Mouse (Mus musculus) urinary bladder, postnatal 25 days (tissue): ENCODE measurements around the gene Pus10.

ENCODE experiments used
- DNase-seq: peaks from one replicate; pipeline ENCODE4 v3.0.0; 2022; ENCODE audit warnings: low spot score

The Pus10 gene

GRCm38 (mm10) chr11:23695847-23696246 is 30.4 kb downstream of the Pus10 start:
- no peak for DNase-seq

GRCm38 (mm10) chr11:23698526-23698925 is 33.1 kb downstream of the Pus10 start:
- DNase-seq: no peak

GRCm38 (mm10) chr11:23699414-23700095 is 34.1 kb downstream of the Pus10 start:
- DNase-seq: no peak

GRCm38 (mm10) chr11:23701831-23702230 is 36.4 kb downstream of the Pus10 start:
- no peak for DNase-seq

DNA sequence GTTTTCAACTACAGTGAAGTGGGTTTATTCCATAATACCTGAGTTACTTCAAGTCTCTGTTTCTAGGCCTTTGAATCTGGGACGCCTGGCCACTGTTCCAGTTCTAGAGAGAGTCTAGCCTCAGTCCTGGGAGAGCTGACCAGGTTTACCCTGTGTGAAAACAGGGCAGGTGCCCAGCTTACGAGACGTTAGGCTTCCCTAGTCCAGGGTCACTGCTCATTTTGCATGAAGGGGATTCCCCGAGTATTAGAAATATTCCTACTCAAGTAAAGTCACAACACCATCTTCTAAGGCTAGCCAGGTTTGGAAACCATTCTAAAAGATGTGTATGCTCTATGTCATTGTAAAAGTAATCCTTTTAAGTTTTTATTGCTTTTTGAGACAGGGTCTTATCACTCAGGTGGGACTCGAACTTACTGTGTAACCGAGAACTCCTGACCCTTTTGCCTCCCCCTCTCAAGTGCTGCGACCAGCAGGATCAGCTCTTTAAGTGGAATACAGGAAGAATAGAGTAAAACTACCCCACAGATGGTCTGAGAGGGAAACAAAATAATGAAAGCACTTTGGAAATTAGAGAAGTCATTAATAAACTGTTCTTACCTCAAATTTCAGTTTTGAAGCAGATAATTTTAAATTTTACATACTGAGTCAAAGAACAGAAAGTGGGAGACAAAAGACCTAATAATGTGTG is 39.3 kb downstream of the Pus10 start:
- no peak for DNase-seq

- DNase-seq: no peak
Measured at GRCm38 (mm10) chr11:23712299-23712698, 46.8 kb downstream of the Pus10 start.

GRCm38 (mm10) chr11:23718856-23719255 is 53.4 kb downstream of the Pus10 start:
- no peak for DNase-seq

GRCm38 (mm10) chr11:23719825-23720224 is 54.4 kb downstream of the Pus10 start:
- DNase-seq: no peak

- no peak for DNase-seq
Measured at GRCm38 (mm10) chr11:23722326-23722725, 56.9 kb downstream of the Pus10 start.

- DNase-seq: no peak
Measured at GRCm38 (mm10) chr11:23725850-23726249, 60.4 kb downstream of the Pus10 start.

GRCm38 (mm10) chr11:23726441-23726840 is 61.0 kb downstream of the Pus10 start:
- DNase-seq: no peak

DNA sequence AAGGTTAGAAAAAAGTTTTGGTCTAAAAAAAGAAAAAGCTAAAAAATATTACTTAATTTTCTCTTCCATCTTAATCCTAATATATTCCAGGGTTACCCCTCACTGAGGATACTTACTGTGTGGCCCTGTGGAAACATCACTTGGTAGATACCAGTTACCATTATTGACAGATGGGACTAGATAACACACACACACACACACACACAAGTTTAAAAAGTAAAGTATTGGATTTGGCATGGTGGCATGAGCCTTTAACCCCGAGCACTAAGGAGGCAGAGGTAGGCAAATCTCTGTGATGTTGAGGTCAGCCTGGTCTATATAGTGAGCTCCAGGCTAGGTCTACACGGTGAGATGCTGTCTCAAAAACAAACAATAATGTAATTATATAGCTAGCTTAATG is 62.7 kb downstream of the Pus10 start:
- no peak for DNase-seq

DNA sequence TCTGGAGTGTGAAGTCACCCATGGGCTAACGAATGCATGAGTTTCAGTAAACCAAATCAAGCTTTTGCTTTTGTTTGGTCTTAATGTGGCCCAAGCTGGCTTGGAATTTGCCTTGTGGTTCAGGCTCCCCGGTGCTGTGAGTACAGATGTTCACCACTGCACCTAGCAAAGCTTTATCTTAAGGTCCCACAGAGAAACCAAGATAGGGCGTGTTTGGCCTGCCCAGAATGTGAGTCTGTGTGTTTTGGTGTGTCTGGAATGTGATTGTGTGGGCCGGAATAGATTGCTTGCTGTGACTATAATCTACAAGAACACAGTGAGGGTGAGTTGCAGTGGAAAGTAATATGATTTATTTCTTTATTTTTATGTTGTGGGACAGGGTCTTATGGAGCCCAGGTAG is 64.6 kb downstream of the Pus10 start:
- DNase-seq: no peak

DNA sequence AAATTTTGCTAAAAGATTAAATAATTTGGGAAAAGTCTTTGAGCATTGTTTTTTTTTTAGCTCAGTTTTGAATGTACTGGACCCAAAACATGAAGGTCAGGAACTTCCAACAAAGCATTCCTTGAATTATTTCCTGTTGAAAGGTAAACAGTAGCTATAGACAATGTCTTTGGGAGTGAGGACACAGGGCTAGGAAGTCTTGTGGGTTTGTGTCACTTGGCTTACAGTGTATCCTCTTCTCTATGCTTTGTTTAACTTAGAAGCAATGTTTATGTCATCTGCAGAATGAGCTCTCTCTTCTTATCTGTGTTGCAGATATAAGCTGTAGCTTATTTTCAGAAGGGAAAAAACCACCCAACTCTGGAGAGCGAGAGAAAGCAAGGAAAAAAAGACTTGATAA is 67.4 kb downstream of the Pus10 start:
- DNase-seq: no peak

DNA sequence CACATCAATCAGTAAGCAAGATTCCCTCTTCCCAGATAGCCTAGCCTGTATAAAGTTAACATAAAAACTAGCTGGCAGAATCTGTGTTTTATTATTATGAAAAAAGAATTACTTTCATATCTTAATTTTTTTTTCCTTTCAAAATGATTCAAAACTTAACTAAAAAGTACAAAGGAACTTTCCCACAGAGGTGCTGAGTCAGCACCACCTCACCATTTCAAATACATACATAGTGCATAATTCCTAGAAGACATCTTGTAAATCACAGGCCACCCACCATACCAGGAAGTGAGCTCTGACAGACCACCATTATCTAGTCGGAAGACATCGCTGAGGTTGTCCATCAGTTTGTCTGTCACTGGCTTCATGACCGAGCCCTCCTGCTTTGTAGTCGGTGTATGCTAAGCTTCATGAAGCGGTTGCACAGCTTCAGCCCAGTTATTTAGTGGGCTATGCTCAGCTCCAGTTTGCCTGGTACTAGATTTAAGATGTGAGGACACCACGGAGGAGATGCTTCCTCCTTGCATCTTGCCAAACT is 69.3 kb downstream of the Pus10 start:
- no peak for DNase-seq

- no peak for DNase-seq
Measured at GRCm38 (mm10) chr11:23735820-23736470, 70.5 kb downstream of the Pus10 start.

DNA sequence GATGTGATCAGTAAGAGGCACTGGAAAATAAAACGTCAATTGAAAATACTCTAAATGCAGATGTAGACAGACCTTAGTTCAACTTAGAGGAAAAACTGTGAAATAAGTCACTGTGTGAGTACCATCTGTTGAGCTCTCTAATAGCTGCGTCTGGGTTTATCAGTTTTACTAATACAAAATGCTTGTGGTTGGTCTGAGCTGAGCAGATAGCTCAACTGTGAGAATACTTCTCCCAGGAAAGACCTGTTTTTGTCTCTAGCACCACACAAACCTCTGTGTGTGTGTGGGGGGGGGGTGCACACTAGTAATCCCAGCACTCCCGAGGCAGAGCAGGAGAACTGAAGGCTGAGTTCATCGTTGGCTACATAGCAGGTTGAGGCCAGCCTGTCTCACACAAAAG is 75.4 kb downstream of the Pus10 start:
- DNase-seq: no peak

- DNase-seq: no peak
Measured at GRCm38 (mm10) chr11:23741386-23741785, 75.9 kb downstream of the Pus10 start.

- no peak for DNase-seq
Measured at GRCm38 (mm10) chr11:23744352-23744751, 78.9 kb downstream of the Pus10 start.

- no peak for DNase-seq
Measured at GRCm38 (mm10) chr11:23746102-23746501, 80.6 kb downstream of the Pus10 start.

- no peak for DNase-seq
Measured at GRCm38 (mm10) chr11:23753136-23753710, 87.7 kb downstream of the Pus10 start.

DNA sequence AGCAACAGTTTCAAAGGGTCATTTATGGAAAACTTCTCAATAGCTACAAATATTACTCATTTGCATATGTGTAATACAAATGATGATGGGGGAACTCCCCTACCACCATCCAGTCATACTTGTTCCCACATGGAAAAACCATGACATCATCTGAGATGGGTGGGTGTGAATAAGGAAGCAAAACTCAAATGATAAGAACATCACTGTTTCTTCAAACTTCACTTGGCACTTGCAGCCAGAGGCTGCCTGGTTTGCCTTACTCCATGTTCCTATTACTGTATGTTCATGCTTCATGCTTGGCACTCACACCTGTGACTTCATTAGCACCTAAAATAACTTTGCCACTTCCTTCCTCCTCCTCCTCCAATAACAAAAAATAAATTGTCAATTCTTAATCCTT is 88.9 kb downstream of the Pus10 start:
- no peak for DNase-seq

GRCm38 (mm10) chr11:23758218-23758617 is 92.7 kb downstream of the Pus10 start:
- no peak for DNase-seq
